Mouse (Mus musculus) bone marrow macrophage, adult 2 months (primary cell): ENCODE measurements at regions not wholly inside any gene's neighbourhood (a gene's known extent, or its start where the extent isn't known, plus 50 kb on each side); places are given as distances from the start of the nearest gene placed in this dataset.

Experiments used
- CTCF ChIP-seq: IDR thresholded peaks from 2 replicates; pipeline ENCODE4 v1.5.1; 2012; ENCODE audit warnings: low read depth, mild to moderate bottlenecking, low read length, moderate library complexity
- POLR2A ChIP-seq: IDR thresholded peaks from 2 replicates; pipeline ENCODE4 v1.6.1; 2012; ENCODE audit warnings: mild to moderate bottlenecking, low read depth, low read length, borderline replicate concordance

GRCm38 (mm10) chr17:31789906-31790279, 65.7 kb downstream of the Sik1 start:
- TF ChIP-seq CTCF (no peak), POLR2A (no peak)
